Mouse (Mus musculus): Measurements from ENCODE around the gene 1700061G19Rik. TPM values are rescaled to one million over a fixed set of nuclear protein-coding genes. Genes with fewer than 3 reads are reported as not detected.
A peak's percentile ranks its signal among the peaks of the same experiment; 100 is the strongest.

Gene 1700061G19Rik
- not detected in 2 replicates for polyA plus RNA-seq (2012; ENCODE audit: insufficient read depth, insufficient read length, low replicate concordance, missing spikeins)

DNA sequence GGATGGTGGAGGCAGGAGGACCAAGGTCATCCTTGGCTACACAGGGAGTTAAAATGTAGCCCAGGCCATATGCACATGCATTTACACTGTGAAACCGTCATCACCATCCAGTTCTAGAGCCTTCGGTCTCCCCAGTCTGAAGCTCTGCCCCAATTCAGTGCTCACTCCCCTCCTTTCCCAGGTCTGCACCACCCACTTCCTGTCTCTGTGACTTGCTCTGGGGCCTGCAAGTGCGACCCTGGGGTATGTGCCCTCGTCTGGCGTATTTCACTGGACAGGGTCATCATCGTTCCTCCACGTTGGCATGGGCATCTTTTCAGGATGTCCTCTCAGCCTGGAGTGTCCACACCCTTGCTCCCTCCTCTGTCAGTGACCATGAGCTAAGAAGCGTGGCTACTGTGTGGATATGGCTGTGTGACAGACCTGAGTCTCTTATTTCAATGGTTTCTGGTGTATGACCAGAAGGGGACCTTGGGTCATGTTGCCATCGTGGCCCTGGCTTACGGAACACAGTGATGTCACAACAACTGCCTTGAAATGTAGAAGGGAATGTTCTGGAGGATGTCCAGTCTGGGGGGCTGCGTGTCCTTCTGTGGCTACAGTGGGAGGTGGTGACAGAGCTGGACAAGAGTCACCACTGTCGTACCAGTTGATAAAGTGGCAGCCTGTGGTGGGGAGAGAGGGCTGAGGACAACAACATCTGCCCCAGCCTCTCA, at the start of gene 1700061G19Rik:
Gene 1700061G19Rik (plus strand): TSS at position 542 of the 716 bp plus-strand sequence.
- no peak within 1 kb of the TSS for H3K4me3 ChIP-seq (ENCODE audit: insufficient read depth, low read depth, low read length)
- no peak for TF ChIP-seq POLR2A (IDR thresholded peaks at IDR 0.05; ENCODE audit: insufficient read depth, low read depth, low read length)
- no peak for TF ChIP-seq CTCF (IDR thresholded peaks at IDR 0.05; ENCODE audit: insufficient read depth, low read depth, low read length)
- 89% methylated on average over 12 of the region's 12 CpGs for WGBS
- H3K4me1 ChIP-seq (ENCODE audit: control insufficient read depth, insufficient read depth, low read length) = no peaks in the 10 kb centered on the region
- no peak within 1 kb of the TSS for H3K27ac ChIP-seq (ENCODE audit: insufficient read depth, low read depth, low read length)

GRCm38 (mm10) chr17:56826718-56827117, 48.6 kb upstream of the 1700061G19Rik start:
- Histone ChIP-seq H3K4me1 (ENCODE audit: control insufficient read depth, insufficient read depth, low read length) (peaks cover 13% of the 10 kb centered on the region), H3K27ac (ENCODE audit: insufficient read depth, low read depth, low read length) (no peak overlapping the region), H3K4me3 (ENCODE audit: insufficient read depth, low read depth, low read length) (no peak overlapping the region)
- TF ChIP-seq POLR2A (IDR thresholded peaks at IDR 0.05; ENCODE audit: insufficient read depth, low read depth, low read length) (no peak), CTCF (IDR thresholded peaks at IDR 0.05; ENCODE audit: insufficient read depth, low read depth, low read length) (no peak)
- WGBS = 86% methylated on average over 2 of the region's 2 CpGs

DNA sequence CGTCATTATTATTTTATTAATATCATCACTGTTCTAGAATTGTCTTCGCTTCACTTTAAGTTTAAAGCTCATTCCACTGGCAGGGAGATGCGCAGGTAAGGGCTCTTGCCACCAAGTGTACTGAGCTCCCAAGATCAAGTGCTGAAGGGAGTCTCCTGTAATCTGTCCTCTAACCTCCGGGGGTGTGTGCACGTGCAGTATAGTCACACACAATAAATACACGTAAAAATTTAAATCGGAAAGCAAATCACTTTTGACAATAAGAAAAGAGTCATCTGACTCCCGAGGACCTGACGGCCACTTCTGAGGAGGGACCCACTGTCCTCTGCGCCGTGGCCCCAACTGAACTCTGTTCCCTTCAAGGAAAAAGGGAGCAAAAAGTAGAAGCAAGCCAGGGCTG, 46.1 kb upstream of the 1700061G19Rik start:
- TF ChIP-seq POLR2A (IDR thresholded peaks at IDR 0.05; ENCODE audit: insufficient read depth, low read depth, low read length) (no peak), CTCF (IDR thresholded peaks at IDR 0.05; ENCODE audit: insufficient read depth, low read depth, low read length) (no peak)
- peaks cover 13% of the 10 kb centered on the region for H3K4me1 ChIP-seq (ENCODE audit: control insufficient read depth, insufficient read depth, low read length)
- 50% methylated on average over 11 of the region's 11 CpGs for WGBS
- no peak overlapping the region for H3K4me3 ChIP-seq (ENCODE audit: insufficient read depth, low read depth, low read length)
- H3K27ac ChIP-seq (ENCODE audit: insufficient read depth, low read depth, low read length) = no peak overlapping the region

DNA sequence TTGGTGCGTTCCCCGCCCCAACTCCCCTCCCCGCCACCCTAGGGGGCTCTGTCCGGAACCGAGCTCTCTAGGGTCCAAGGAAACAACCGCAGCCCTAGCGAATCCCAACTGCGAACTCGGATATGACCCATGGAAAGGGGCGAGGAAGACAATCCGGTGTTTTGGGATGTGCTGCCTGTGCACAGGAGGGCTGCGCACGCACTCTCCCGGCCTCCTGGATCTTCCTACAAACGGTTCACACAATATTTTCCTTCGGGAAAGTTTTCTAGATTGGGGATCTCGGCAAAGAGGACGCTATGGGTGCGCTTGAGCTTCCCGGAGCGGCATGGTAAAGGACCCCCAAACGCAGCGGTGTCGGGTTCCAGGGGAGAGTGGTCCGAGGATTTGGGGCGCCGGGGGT, 45.5 kb upstream of the 1700061G19Rik start:
- peak overlapping the region; percentile 43 for H3K4me3 ChIP-seq (ENCODE audit: insufficient read depth, low read depth, low read length)
- WGBS = 2% methylated on average over 27 of the region's 27 CpGs
- no peak overlapping the region for H3K27ac ChIP-seq (ENCODE audit: insufficient read depth, low read depth, low read length)
- TF ChIP-seq POLR2A (IDR thresholded peaks at IDR 0.05; ENCODE audit: insufficient read depth, low read depth, low read length) (no peak), CTCF (IDR thresholded peaks at IDR 0.05; ENCODE audit: insufficient read depth, low read depth, low read length) (no peak)
- peaks cover 13% of the 10 kb centered on the region for H3K4me1 ChIP-seq (ENCODE audit: control insufficient read depth, insufficient read depth, low read length)

- Histone ChIP-seq H3K4me3 (ENCODE audit: insufficient read depth, low read depth, low read length) (peak within 1 kb of the TSS; percentile 43), H3K27ac (ENCODE audit: insufficient read depth, low read depth, low read length) (no peak within 1 kb of the TSS), H3K4me1 (ENCODE audit: control insufficient read depth, insufficient read depth, low read length) (peaks cover 13% of the 10 kb centered on the region)
- under 1% methylated on average over 60 of the region's 62 CpGs for WGBS
- TF ChIP-seq POLR2A (IDR thresholded peaks at IDR 0.05; ENCODE audit: insufficient read depth, low read depth, low read length) (no peak), CTCF (IDR thresholded peaks at IDR 0.05; ENCODE audit: insufficient read depth, low read depth, low read length) (no peak)
These were observed 44.7 kb upstream of the 1700061G19Rik start, which contains the start of gene Rfx2 for GRCm38 (mm10) chr17:56830411-56831110. Rfx2 (minus strand) TSS chr17:56831013.

DNA sequence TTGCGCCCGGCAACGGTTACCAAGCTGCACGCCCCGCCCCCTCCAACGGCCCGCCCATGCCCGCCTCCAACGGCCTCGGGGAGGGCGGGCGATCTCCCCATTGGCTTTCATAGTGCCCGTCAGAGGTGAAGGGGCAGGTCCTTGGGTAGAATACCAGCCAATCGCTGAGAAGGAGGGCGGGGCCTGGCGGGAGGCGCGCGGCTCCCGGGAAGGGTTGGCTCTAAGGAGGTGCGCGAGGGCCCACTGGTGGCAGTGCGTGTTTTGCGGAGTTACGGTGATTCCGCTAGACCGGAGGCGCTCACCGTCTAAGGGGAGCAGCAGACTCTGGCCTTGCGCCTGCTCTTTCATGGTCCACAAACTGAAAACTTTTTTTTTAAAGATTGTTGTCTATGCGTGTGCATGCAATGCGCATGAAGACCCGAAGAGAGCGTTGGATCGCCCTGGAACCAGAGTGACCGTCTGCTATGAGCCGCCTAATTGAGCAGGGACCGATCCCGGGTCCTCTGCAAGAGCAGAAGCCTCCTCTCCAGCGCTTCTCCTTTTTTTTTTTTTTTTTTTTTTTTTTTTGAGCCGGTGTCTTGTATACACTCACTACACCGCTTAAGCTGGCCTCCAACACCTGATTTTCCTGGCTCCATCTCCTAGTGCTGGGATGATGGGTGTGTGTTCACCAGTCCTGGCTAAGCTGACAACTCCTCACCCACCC, 44.0 kb upstream of the 1700061G19Rik start:
- Histone ChIP-seq H3K4me1 (ENCODE audit: control insufficient read depth, insufficient read depth, low read length) (peaks cover 13% of the 10 kb centered on the region), H3K27ac (ENCODE audit: insufficient read depth, low read depth, low read length) (no peak overlapping the region), H3K4me3 (ENCODE audit: insufficient read depth, low read depth, low read length) (peak overlapping the region; percentile 33)
- TF ChIP-seq POLR2A (IDR thresholded peaks at IDR 0.05; ENCODE audit: insufficient read depth, low read depth, low read length) (no peak), CTCF (IDR thresholded peaks at IDR 0.05; ENCODE audit: insufficient read depth, low read depth, low read length) (no peak)
- 1% methylated on average over 42 of the region's 42 CpGs for WGBS

DNA sequence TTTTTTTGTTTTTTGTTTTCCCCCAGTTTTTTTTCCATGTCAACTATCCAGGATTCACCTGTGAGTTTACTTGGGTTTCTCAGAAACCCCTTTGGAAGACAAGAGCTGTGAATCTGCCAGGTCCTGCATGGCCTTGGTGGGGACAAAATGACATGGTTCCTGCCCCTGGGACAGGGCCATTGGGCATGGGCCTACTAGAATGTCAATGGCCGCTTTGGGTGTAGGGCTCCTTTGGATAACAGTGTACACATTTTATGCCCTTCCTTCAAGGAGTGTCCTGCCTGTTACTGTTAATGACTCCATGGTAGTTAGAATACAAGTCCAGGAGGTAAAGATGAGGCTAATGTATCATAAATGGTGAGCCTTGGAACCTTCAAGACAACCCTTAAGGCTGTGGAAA, 42.4 kb upstream of the 1700061G19Rik start:
- Histone ChIP-seq H3K4me3 (ENCODE audit: insufficient read depth, low read depth, low read length) (no peak overlapping the region), H3K27ac (ENCODE audit: insufficient read depth, low read depth, low read length) (no peak overlapping the region), H3K4me1 (ENCODE audit: control insufficient read depth, insufficient read depth, low read length) (peaks cover 13% of the 10 kb centered on the region)
- no peak for TF ChIP-seq POLR2A (IDR thresholded peaks at IDR 0.05; ENCODE audit: insufficient read depth, low read depth, low read length)
- TF ChIP-seq CTCF (IDR thresholded peaks at IDR 0.05; ENCODE audit: insufficient read depth, low read depth, low read length) = no peak
- 97% methylated on average over 1 of the region's 1 CpGs for WGBS

DNA sequence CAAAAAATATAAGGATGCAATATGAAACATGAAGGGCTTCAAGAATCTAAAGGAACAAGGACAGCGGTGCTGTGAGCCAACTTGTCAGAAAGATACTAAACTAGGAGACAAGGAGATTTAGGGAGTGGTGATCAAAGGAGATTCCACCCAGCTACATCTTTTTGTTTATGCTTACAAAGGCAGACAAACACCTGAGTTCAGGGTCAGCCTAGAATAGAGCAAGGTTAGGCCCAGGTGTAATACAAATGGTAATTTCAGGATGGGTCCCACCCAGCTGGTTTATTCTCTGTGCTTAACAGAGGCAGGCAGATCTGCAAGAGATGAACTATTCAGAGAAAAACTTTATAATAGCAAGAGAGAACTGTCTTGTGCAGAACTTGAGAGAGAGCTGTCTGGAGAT, 41.9 kb upstream of the 1700061G19Rik start:
- WGBS = 100% methylated on average over 1 of the region's 1 CpGs
- Histone ChIP-seq H3K4me1 (ENCODE audit: control insufficient read depth, insufficient read depth, low read length) (peaks cover 13% of the 10 kb centered on the region), H3K27ac (ENCODE audit: insufficient read depth, low read depth, low read length) (no peak overlapping the region), H3K4me3 (ENCODE audit: insufficient read depth, low read depth, low read length) (no peak overlapping the region)
- no peak for TF ChIP-seq CTCF (IDR thresholded peaks at IDR 0.05; ENCODE audit: insufficient read depth, low read depth, low read length)
- TF ChIP-seq POLR2A (IDR thresholded peaks at IDR 0.05; ENCODE audit: insufficient read depth, low read depth, low read length) = no peak

Data from olfactory bulb, adult 2 months (tissue).